Mouse (Mus musculus) E14TG2a.4 (cell line): ENCODE measurements around the gene Thada.

ENCODE experiments used
- H3K27me3 ChIP-seq: 2 replicates; pipeline ENCODE4 v1.6.1; 2014; ENCODE audit warnings: low read length, control low read depth; ENCODE audit not compliant: insufficient read depth
- H3K36me3 ChIP-seq: 2 replicates; pipeline ENCODE4 v1.6.1; 2014; ENCODE audit warnings: low read length, control low read depth; ENCODE audit not compliant: insufficient read depth
- H3K4me1 ChIP-seq: replicated peaks from 2 replicates; pipeline ENCODE4 v1.6.1; 2014; ENCODE audit warnings: low read depth, low read length, control low read depth
- H3K4me3 ChIP-seq: replicated peaks from 2 replicates; pipeline ENCODE4 v1.5.1; 2014; ENCODE audit warnings: mild to moderate bottlenecking, low read length
- H3K9me3 ChIP-seq: 2 replicates; pipeline ENCODE4 v1.6.1; 2014; ENCODE audit warnings: low read length, control low read depth
- CTCF ChIP-seq: conservative IDR thresholded peaks from 2 replicates; pipeline ENCODE4 v1.5.1; 2014; ENCODE audit warnings: low read length
- NANOG ChIP-seq: IDR thresholded peaks from 2 replicates; pipeline ENCODE4 v1.6.1; 2014; ENCODE audit warnings: borderline replicate concordance, low read length, mixed read lengths
- POU5F1 ChIP-seq: IDR thresholded peaks from 2 replicates; pipeline ENCODE4 v1.6.1; 2014; ENCODE audit warnings: low read length, borderline replicate concordance

The Thada gene

GRCm38 (mm10) chr17:84369769-84370168 is 96.2 kb downstream of the Thada start:
- Histone ChIP-seq H3K36me3 (peaks cover 46% of the 10 kb centered on the region), H3K4me1 (peaks cover 42% of the 10 kb centered on the region), H3K4me3 (no peak overlapping the region), H3K9me3 (no peaks in the 10 kb centered on the region), H3K27me3 (no peaks in the 10 kb centered on the region)
- TF ChIP-seq NANOG (no peak), POU5F1 (no peak), CTCF (no peak)

- no peaks in the 10 kb centered on the region for H3K9me3 ChIP-seq
- H3K27me3 ChIP-seq: no peaks in the 10 kb centered on the region
- peaks cover 37% of the 10 kb centered on the region for H3K36me3 ChIP-seq
- TF ChIP-seq NANOG: no peak
- H3K4me1 ChIP-seq: peaks cover 55% of the 10 kb centered on the region
- H3K4me3 ChIP-seq: no peak overlapping the region
These were observed 97.6 kb downstream of the Thada start for GRCm38 (mm10) chr17:84368213-84369014.

GRCm38 (mm10) chr17:84367663-84368062 is 98.3 kb downstream of the Thada start:
- Histone ChIP-seq H3K36me3 (peaks cover 34% of the 10 kb centered on the region), H3K9me3 (no peaks in the 10 kb centered on the region), H3K27me3 (no peaks in the 10 kb centered on the region), H3K4me3 (no peak overlapping the region), H3K4me1 (peaks cover 62% of the 10 kb centered on the region)
- TF ChIP-seq CTCF (no peak), POU5F1 (no peak), NANOG (no peak)

GRCm38 (mm10) chr17:84365791-84366301 is 100.2 kb downstream of the Thada start:
- Histone ChIP-seq H3K36me3 (peaks cover 30% of the 10 kb centered on the region), H3K4me3 (no peak overlapping the region), H3K4me1 (peaks cover 70% of the 10 kb centered on the region), H3K9me3 (no peaks in the 10 kb centered on the region), H3K27me3 (no peaks in the 10 kb centered on the region)
- no peak for TF ChIP-seq CTCF
- TF ChIP-seq NANOG: no peak
- no peak for TF ChIP-seq POU5F1

GRCm38 (mm10) chr17:84365006-84365716 is 100.8 kb downstream of the Thada start:
- TF ChIP-seq POU5F1: no peak
- Histone ChIP-seq H3K9me3 (no peaks in the 10 kb centered on the region), H3K36me3 (peaks cover 24% of the 10 kb centered on the region), H3K4me3 (no peak overlapping the region), H3K27me3 (no peaks in the 10 kb centered on the region), H3K4me1 (peaks cover 73% of the 10 kb centered on the region)

GRCm38 (mm10) chr17:84363444-84363843 is 102.6 kb downstream of the Thada start:
- H3K9me3 ChIP-seq: no peaks in the 10 kb centered on the region
- no peaks in the 10 kb centered on the region for H3K27me3 ChIP-seq
- H3K4me1 ChIP-seq: peaks cover 58% of the 10 kb centered on the region
- H3K4me3 ChIP-seq: no peak overlapping the region
- TF ChIP-seq NANOG (no peak), CTCF (no peak), POU5F1 (no peak)
- peaks cover 25% of the 10 kb centered on the region for H3K36me3 ChIP-seq

GRCm38 (mm10) chr17:84362581-84363286 is 103.3 kb downstream of the Thada start:
- H3K4me3 ChIP-seq: no peak overlapping the region
- peaks cover 32% of the 10 kb centered on the region for H3K36me3 ChIP-seq
- H3K4me1 ChIP-seq: peaks cover 57% of the 10 kb centered on the region
- no peaks in the 10 kb centered on the region for H3K27me3 ChIP-seq
- TF ChIP-seq NANOG: no peak
- no peak for TF ChIP-seq POU5F1
- no peak for TF ChIP-seq CTCF
- no peaks in the 10 kb centered on the region for H3K9me3 ChIP-seq

GRCm38 (mm10) chr17:84361006-84361405 is 105.0 kb downstream of the Thada start:
- Histone ChIP-seq H3K36me3 (peaks cover 38% of the 10 kb centered on the region), H3K4me1 (peaks cover 69% of the 10 kb centered on the region)

More at GRCm38 (mm10) chr17:84361006-84361405, 105.0 kb downstream of the Thada start:
- TF ChIP-seq NANOG: no peak
- no peak for TF ChIP-seq CTCF
- TF ChIP-seq POU5F1: no peak
- Histone ChIP-seq H3K27me3 (no peaks in the 10 kb centered on the region), H3K4me3 (no peak overlapping the region), H3K9me3 (no peaks in the 10 kb centered on the region)
